In the genomic region with DNA sequence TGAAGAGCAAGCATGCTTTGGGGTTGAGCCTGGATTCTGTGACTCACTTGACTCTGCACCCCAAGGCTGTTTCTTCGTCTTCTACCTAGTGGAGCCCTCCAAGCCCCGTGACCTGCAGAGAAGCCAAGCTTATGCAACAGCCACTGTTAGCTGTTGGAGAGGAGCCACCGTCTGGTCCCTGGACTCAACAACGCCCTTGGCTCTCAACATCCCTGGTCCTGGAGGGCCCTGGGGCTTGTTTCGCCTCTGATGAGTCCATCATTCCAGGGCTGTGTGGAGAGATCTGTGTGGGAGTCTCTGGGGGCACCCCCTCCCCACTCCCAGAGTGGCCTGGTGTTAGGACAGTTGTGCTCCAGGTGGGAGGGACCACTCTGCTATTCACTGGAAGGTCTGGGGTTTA, we compare ENCODE assay signal across 10 mouse cellular contexts. TPM values are rescaled to one million over a fixed set of nuclear protein-coding genes. Genes with fewer than 3 reads are reported as not detected.
DNase-seq lines count a peak whose midpoint lies in the region; ATAC-seq and TF ChIP-seq lines count a peak whose summit lies in the region.
"Had no signal": no experiment of that assay in that cellular context is flagged by ENCODE, and none has a peak within 500 bp of the region (broad histone marks: within the 10 kb centered on the region; RNA-seq: fewer than 3 reads in every experiment).

No protein-coding gene starts in this region.

- intact Hi-C loops in heart, postnatal 36 days (cut with DNase I), result no loop called here

- WGBS in embryonic facial prominence, embryonic 15.5 days, result 47% methylated on average over 5 of the region's 5 CpGs
- WGBS in lung, adult 2 months, result 35% methylated on average over 5 of the region's 5 CpGs
- 77% methylated on average over 5 of the region's 5 CpGs for WGBS in hindbrain, embryonic 11.5 days
- 85% methylated on average over 5 of the region's 5 CpGs for WGBS in limb, embryonic 10.5 days

- H3K9ac ChIP-seq in embryonic facial prominence, embryonic 15.5 days, result no peak overlapping the region
- H3K9ac ChIP-seq in hindbrain, embryonic 11.5 days (ENCODE audit: low read depth, low read length), result no peak overlapping the region
- H3K9ac ChIP-seq: heart, embryonic 15.5 days; lung, embryonic 15.5 days; stomach, embryonic 15.5 days had no signal

- no peaks in the 10 kb centered on the region for H3K27me3 ChIP-seq in embryonic facial prominence, embryonic 15.5 days
- H3K27me3 ChIP-seq in hindbrain, embryonic 11.5 days (ENCODE audit: control insufficient read depth, insufficient read depth, low read length), result no peaks in the 10 kb centered on the region
- no peaks in the 10 kb centered on the region for H3K27me3 ChIP-seq in limb, embryonic 10.5 days (ENCODE audit: low read depth, poor library complexity, severe bottlenecking)
- H3K27me3 ChIP-seq: heart, embryonic 15.5 days; lung, embryonic 15.5 days; stomach, embryonic 15.5 days had no signal

- no peak for TF ChIP-seq CTCF in lung, adult 2 months (IDR thresholded peaks at IDR 0.05; ENCODE audit: insufficient read depth, low read length)

- H3K4me1 ChIP-seq in embryonic facial prominence, embryonic 15.5 days, result peaks cover 20% of the 10 kb centered on the region; the same call in 1 of the 2 replicates
- no peaks in the 10 kb centered on the region for H3K4me1 ChIP-seq in lung, adult 2 months (ENCODE audit: control insufficient read depth, insufficient read depth, low read length)
- H3K4me1 ChIP-seq in hindbrain, embryonic 11.5 days (replicated peaks; ENCODE audit: control insufficient read depth, insufficient read depth, low read length), result no peaks in the 10 kb centered on the region
- no peaks in the 10 kb centered on the region for H3K4me1 ChIP-seq in limb, embryonic 10.5 days
- H3K4me1 ChIP-seq: stomach, embryonic 15.5 days had no signal

- H3K4me3 ChIP-seq in embryonic facial prominence, embryonic 15.5 days (replicated peaks), result no peak overlapping the region
- H3K4me3 ChIP-seq in lung, adult 2 months (replicated peaks; ENCODE audit: extremely low read depth, low read depth, low read length), result no peak overlapping the region
- no peak overlapping the region for H3K4me3 ChIP-seq in hindbrain, embryonic 11.5 days (ENCODE audit: low read depth, low read length)
- no peak overlapping the region for H3K4me3 ChIP-seq in limb, embryonic 10.5 days
- H3K4me3 ChIP-seq: heart, embryonic 15.5 days; lung, embryonic 15.5 days; stomach, embryonic 15.5 days had no signal

- TF ChIP-seq POLR2A in lung, adult 2 months (IDR thresholded peaks at IDR 0.05; ENCODE audit: borderline replicate concordance, extremely low read depth, low read depth, low read length), result no peak

- ATAC-seq in embryonic facial prominence, embryonic 15.5 days (ENCODE audit: insufficient number of reproducible peaks, low FRiP score, low TSS enrichment, low read depth), result peak; percentile 37; the same call in 1 of the 2 replicates
- no peak for ATAC-seq in hindbrain, embryonic 11.5 days (ENCODE audit: low FRiP score)

- H3K4me2 ChIP-seq in embryonic facial prominence, embryonic 15.5 days (replicated peaks), result no peak overlapping the region
- no peak overlapping the region for H3K4me2 ChIP-seq in hindbrain, embryonic 11.5 days (replicated peaks; ENCODE audit: low read depth, low read length)
- H3K4me2 ChIP-seq: heart, embryonic 15.5 days; lung, embryonic 15.5 days; stomach, embryonic 15.5 days had no signal

- no peaks in the 10 kb centered on the region for H3K9me3 ChIP-seq in embryonic facial prominence, embryonic 15.5 days (replicated peaks)
- H3K9me3 ChIP-seq in hindbrain, embryonic 11.5 days (ENCODE audit: control insufficient read depth, low read length), result no peaks in the 10 kb centered on the region
- no peaks in the 10 kb centered on the region for H3K9me3 ChIP-seq in limb, embryonic 10.5 days (replicated peaks)
- H3K9me3 ChIP-seq: heart, embryonic 15.5 days; lung, embryonic 15.5 days; stomach, embryonic 15.5 days had no signal

- H3K27ac ChIP-seq in embryonic facial prominence, embryonic 15.5 days (replicated peaks), result no peak overlapping the region
- H3K27ac ChIP-seq in hindbrain, embryonic 11.5 days (ENCODE audit: low read depth, low read length), result no peak overlapping the region
- no peak overlapping the region for H3K27ac ChIP-seq in limb, embryonic 10.5 days
- H3K27ac ChIP-seq: heart, embryonic 15.5 days; lung, embryonic 15.5 days; stomach, embryonic 15.5 days had no signal

- H3K36me3 ChIP-seq in embryonic facial prominence, embryonic 15.5 days, result no peaks in the 10 kb centered on the region
- H3K36me3 ChIP-seq in hindbrain, embryonic 11.5 days (ENCODE audit: control insufficient read depth, insufficient read depth, low read length), result no peaks in the 10 kb centered on the region
- no peaks in the 10 kb centered on the region for H3K36me3 ChIP-seq in limb, embryonic 10.5 days
- H3K36me3 ChIP-seq: heart, embryonic 15.5 days; lung, embryonic 15.5 days; stomach, embryonic 15.5 days had no signal

- DNase-seq in adrenal gland, adult 18-20 months (ENCODE audit: low spot score in 2 of 2), result peak; percentile 58 to 65
- peak; percentile 82 to 87 for DNase-seq in heart, postnatal 36 days
- DNase-seq in lung, adult 2 months, result peak; percentile 32
- peak; percentile 77 for DNase-seq in testis, postnatal 10 days (ENCODE audit: low spot score)
- no peak for DNase-seq in hindbrain, embryonic 11.5 days (ENCODE audit: low spot score)
- no peak for DNase-seq in limb, embryonic 10.5 days (ENCODE audit: low spot score)

RNA-seq across cellular contexts. Expression of a gene that starts 24.3 kb away (rescaled TPM):
- total RNA-seq in adrenal gland, adult 18-20 months (2021), result 10 to 100 TPM; 21.7 to 27.8 TPM
- polyA plus RNA-seq in embryonic facial prominence, embryonic 15.5 days (2015; fragmentation: Nextera tagmentation; extraction: Ambion mirVana), result 7.9 and 8.0 TPM in 2 replicates
- 10 to 100 TPM; 26.4 to 27.9 TPM for total RNA-seq in heart, postnatal 36 days (2021)
- polyA plus RNA-seq in lung, adult 2 months (2012; rRNA removed), result 58.3 and 67.0 TPM in 2 replicates
- 3.4 and 3.8 TPM in 2 replicates for polyA plus RNA-seq in hindbrain, embryonic 11.5 days (2014; fragmentation: Nextera tagmentation; extraction: Ambion mirVana)
- 4.5 TPM in 2 replicates for polyA plus RNA-seq in limb, embryonic 10.5 days (2016; fragmentation: Nextera tagmentation; extraction: Ambion mirVana)

Comparison
In these comparisons a context has a peak if more than half of its experiments do, and no peak if none do; other contexts are left out.
1. DNase-seq: peak in adrenal gland, adult 18-20 months (2 of 2), heart, postnatal 36 days (2 of 2), lung, adult 2 months (single experiment) and testis, postnatal 10 days (single experiment); none in hindbrain, embryonic 11.5 days (single experiment) and limb, embryonic 10.5 days (single experiment).